9 mouse cellular contexts compared by ENCODE assay signal in the genomic region with DNA sequence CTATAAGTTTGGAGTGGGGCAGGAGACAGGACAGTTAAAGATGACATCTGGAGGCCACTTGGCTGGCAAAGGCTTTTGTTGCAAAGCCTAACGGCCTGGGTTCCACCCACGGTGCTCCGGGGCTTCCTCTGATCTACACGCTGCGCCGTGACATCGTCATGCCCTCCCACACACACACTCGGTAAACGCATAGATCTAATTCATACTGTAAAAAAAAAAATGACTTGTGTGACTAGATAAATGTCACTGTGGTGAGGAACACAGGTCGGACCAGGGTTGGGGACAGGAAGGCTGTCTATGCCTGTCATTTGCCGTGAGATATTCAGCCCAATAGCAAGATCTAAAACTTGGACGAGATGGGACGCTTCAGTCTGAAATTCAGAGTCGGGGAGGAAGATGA.
"Had no signal": no experiment of that assay in that cellular context is flagged by ENCODE, and none has a peak within 500 bp of the region (broad histone marks: within the 10 kb centered on the region; RNA-seq: fewer than 3 reads in every experiment).

No protein-coding gene starts in this region.

- H3K4me3 ChIP-seq: limb, embryonic 13.5 days had no signal

- DNase-seq: kidney, adult 8-10 months; kidney, postnatal 25 days; lung, adult 18-20 months; right cerebral cortex, postnatal 25 days; thymus, adult 2 months; thymus, postnatal 25 days had no signal

- H3K27me3 ChIP-seq: limb, embryonic 13.5 days had no signal

- H3K27ac ChIP-seq: limb, embryonic 13.5 days; liver, embryonic 14.5 days; stomach, postnatal 0 days had no signal

- H3K9me3 ChIP-seq: limb, embryonic 13.5 days had no signal

- H3K36me3 ChIP-seq: limb, embryonic 13.5 days had no signal

- H3K9ac ChIP-seq: limb, embryonic 13.5 days; liver, embryonic 14.5 days had no signal
